Mouse (Mus musculus) hindbrain, embryonic 16.5 days (tissue): ENCODE results near the gene Ap2b1. TPM values are rescaled to one million over a fixed set of nuclear protein-coding genes. Genes with fewer than 3 reads are reported as not detected.

Experiments
- ATAC-seq: fragments of 200-750 bp; cut with Nextera tagmentation; 2 replicates; pipeline ENCODE4 v1.8.0; 2017; ENCODE audit warnings: moderate TSS enrichment, moderate library complexity
- H3K27ac ChIP-seq: fragments of 300-500 bp; sonication (generic); 2 replicates; pipeline ENCODE4 v1.5.1; 2014; ENCODE audit warnings: low read depth, mild to moderate bottlenecking, control low read depth, low read length, moderate library complexity
- H3K27me3 ChIP-seq: fragments of 300-500 bp; sonication (generic); replicated peaks from 2 replicates; pipeline ENCODE4 v1.6.1; 2014; ENCODE audit warnings: low read length; ENCODE audit not compliant: control insufficient read depth, insufficient read depth
- H3K36me3 ChIP-seq: fragments of 300-500 bp; sonication (generic); 2 replicates; pipeline ENCODE4 v1.6.1; 2014; ENCODE audit warnings: mild to moderate bottlenecking, low read length, moderate library complexity, mixed read lengths; ENCODE audit not compliant: control insufficient read depth, insufficient read depth
- H3K4me1 ChIP-seq: fragments of 300-500 bp; sonication (generic); 2 replicates; pipeline ENCODE4 v1.6.1; 2014; ENCODE audit warnings: low read depth, low read length; ENCODE audit not compliant: control insufficient read depth, insufficient read depth
- H3K4me2 ChIP-seq: fragments of 300-500 bp; sonication (generic); 2 replicates; pipeline ENCODE4 v1.6.1; 2014; ENCODE audit warnings: mild to moderate bottlenecking, low read length, control low read depth, moderate library complexity
- H3K4me3 ChIP-seq: fragments of 300-500 bp; sonication (generic); 2 replicates; pipeline ENCODE4 v1.5.1; 2014; ENCODE audit warnings: mild to moderate bottlenecking, low read length, control low read depth, moderate library complexity
- H3K9ac ChIP-seq: fragments of 300-500 bp; sonication (generic); 2 replicates; pipeline ENCODE4 v1.6.1; 2014; ENCODE audit warnings: low read depth, mild to moderate bottlenecking, control low read depth, low read length, moderate library complexity
- H3K9me3 ChIP-seq: fragments of 300-500 bp; sonication (generic); 2 replicates; pipeline ENCODE4 v1.6.1; 2014; ENCODE audit warnings: mild to moderate bottlenecking, low read length, moderate library complexity; ENCODE audit not compliant: control insufficient read depth
- WGBS: fragments of 180-500 bp; shearing (Covaris S2); extraction: QIAGEN DNeasy Blood & Tissue Kit; methylation state at CpG from one replicate; pipeline ENCODE4 v1.1.7; 2014; 5-methylcytosine and 5-hydroxymethylcytosine counted together
- polyA plus RNA-seq: library from polyadenylated mRNA; unstranded; fragments of >200 nt; fragmentation: Nextera tagmentation; extraction: Ambion mirVana; gene quantifications from 2 replicates; pipeline ENCODE4 v1.2.1, GENCODE M21; 2015

Gene Ap2b1
- polyA plus RNA-seq, 1 experiment from 2014 or later, result 113 TPM

DNA sequence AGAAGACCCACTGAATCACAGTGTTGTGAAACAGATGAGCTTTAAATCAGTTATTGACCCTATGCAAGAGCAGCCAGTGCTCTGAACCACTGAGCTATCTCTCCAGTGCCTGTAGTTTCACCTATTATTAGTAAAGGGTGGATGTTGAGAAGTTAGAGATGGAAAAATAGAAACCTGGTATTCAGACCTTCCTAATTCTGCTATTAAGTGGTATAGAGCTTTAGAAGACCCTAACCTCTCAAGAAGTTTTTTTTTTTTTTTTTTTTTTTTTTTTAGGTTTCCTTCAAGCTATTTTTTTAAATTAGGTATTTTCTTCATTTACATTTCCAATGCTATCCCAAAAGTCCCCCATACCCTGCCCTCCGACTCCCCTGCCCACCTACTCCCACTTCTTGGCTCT, 5.6 kb upstream of the Ap2b1 start:
- Histone ChIP-seq H3K27ac (no peak overlapping the region), H3K9me3 (no peaks in the 10 kb centered on the region), H3K27me3 (no peaks in the 10 kb centered on the region), H3K4me1 (peaks cover 42% of the 10 kb centered on the region), H3K9ac (no peak overlapping the region), H3K36me3 (0 out of 2 replicates have a peak, but pooled peaks cover 2% of the 10 kb centered on the region), H3K4me3 (peak overlapping the region; percentile 60), H3K4me2 (peak overlapping the region; percentile 95)
- no peak for ATAC-seq
- 85% methylated on average over 1 of the region's 1 CpGs for WGBS

DNA sequence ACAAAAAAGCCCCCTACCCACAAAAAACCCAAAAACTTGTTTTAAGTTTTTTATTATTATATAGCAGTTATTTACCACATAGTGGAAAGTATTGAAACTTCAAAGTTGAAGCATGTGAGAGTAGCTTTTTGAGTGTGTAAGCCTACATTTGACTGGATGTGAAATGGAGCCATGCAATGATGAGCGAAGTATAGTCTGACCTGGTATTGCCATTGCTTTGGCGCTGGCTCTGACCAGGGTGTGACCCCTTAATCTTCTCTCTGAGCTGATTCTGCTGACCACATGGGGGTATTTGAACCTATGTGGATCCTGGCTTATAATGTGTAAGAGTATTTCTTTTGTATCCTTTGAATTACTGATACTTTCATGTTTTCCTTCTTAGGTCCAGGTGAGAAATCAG, 4.7 kb upstream of the Ap2b1 start:
- no peaks in the 10 kb centered on the region for H3K27me3 ChIP-seq
- 0 out of 2 replicates have a peak, but pooled peaks cover 2% of the 10 kb centered on the region for H3K36me3 ChIP-seq
- H3K9me3 ChIP-seq, result no peaks in the 10 kb centered on the region
- peaks cover 44% of the 10 kb centered on the region for H3K4me1 ChIP-seq
- H3K4me2 ChIP-seq, result no peak overlapping the region
- 87% methylated on average over 2 of the region's 2 CpGs for WGBS
- no peak overlapping the region for H3K9ac ChIP-seq
- H3K4me3 ChIP-seq, result no peak overlapping the region
- H3K27ac ChIP-seq, result no peak overlapping the region
- no peak for ATAC-seq

DNA sequence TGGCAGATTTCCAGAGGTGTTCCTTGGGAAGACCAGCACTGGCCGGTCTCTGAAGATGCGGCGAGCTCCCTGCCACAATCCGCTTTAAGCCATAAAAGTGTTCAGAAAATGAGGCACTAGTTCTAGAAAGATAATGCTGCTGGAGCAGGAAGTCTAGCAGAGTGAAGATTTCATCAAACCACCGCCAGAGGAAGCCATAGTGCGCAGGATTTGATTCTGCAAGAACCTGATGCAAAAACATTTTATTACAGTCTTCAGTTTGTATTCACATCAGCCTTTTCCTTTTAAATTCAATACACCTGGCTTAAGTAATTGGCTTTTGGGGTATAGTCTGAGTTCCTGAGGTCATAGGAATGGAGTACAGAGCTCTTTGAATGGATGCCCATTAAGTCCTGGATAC, 1.0 kb upstream of the Ap2b1 start:
- no peak for ATAC-seq
- no peak overlapping the region for H3K27ac ChIP-seq
- peaks cover 44% of the 10 kb centered on the region for H3K4me1 ChIP-seq
- H3K9ac ChIP-seq, result peak overlapping the region; percentile 89
- peak overlapping the region; percentile 70 for H3K4me3 ChIP-seq
- 78% methylated on average over 6 of the region's 6 CpGs for WGBS
- H3K4me2 ChIP-seq, result peak overlapping the region; percentile 92
- no peaks in the 10 kb centered on the region for H3K9me3 ChIP-seq
- no peaks in the 10 kb centered on the region for H3K27me3 ChIP-seq
- 0 out of 2 replicates have a peak, but pooled peaks cover 2% of the 10 kb centered on the region for H3K36me3 ChIP-seq

DNA sequence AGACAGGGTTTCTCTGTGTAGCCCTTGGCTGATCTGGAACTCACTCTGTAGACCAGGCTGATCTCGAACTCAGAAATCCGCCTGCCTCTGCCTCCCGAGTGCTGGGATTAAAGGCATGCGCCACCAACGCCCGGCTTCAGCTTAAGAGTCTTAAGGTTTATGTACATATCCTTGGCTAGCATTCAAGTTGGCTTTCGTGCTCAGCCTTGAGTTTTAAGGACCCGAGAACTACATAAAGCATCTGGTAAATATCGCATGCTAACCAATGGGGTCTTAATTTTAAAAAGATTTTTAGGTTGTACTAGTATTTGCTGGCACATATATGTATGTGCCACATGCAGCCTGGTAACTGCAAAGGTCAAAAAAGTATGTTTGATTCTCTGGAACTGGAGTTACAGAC, 900 bp downstream of the Ap2b1 start:
- 97% methylated on average over 9 of the region's 9 CpGs for WGBS
- no peaks in the 10 kb centered on the region for H3K27me3 ChIP-seq
- H3K4me1 ChIP-seq, result peaks cover 41% of the 10 kb centered on the region
- no peak overlapping the region for H3K27ac ChIP-seq
- no peak overlapping the region for H3K4me3 ChIP-seq
- ATAC-seq, result no peak
- no peaks in the 10 kb centered on the region for H3K9me3 ChIP-seq
- H3K4me2 ChIP-seq, result no peak overlapping the region
- H3K9ac ChIP-seq, result no peak overlapping the region
- 0 out of 2 replicates have a peak, but pooled peaks cover 2% of the 10 kb centered on the region for H3K36me3 ChIP-seq

DNA sequence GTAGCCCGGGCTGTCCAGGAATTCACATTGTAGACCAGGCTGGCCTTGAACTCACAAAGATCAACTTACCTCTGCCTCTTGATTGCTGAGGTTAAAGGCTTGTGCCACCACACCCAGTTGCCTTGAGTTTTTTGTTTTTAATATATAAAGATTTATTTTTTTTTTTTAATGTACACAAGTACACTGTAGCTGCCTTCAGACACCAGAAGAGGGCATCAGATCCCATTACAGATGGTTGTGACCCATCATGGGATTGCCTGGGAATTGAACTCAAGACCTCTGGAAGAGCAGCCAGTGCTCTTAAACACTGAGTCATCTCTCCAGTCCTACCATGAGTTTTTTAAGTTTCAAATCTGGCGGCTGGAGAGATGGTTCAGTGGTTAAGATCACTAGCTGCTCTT, 2.6 kb downstream of the Ap2b1 start:
- 61% methylated on average over 2 of the region's 2 CpGs for WGBS
- no peak overlapping the region for H3K4me3 ChIP-seq

DNA sequence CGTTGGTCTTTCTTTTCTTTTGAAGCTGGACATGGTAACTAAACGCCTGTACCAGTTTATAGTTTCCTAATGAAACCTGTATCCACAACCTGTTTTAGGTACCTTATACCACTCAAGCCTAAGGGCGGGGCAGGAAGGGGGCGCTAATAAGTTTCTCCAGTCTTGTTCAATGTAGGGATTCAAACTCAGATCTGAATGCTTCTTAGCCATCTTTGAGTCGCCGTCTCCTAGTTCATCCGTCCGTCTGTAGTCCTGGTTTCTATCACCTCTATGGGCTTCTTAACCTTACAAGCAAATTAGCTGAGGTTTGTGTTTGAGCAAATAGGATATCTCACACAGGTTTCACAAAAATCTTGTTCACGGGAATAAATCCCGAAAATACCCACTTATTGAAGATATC, 3.3 kb downstream of the Ap2b1 start:
- peak overlapping the region; percentile 95 for H3K27ac ChIP-seq
- 10% methylated on average over 10 of the region's 10 CpGs for whole genome bisulfite sequencing
- H3K27me3 ChIP-seq, result no peaks in the 10 kb centered on the region
- H3K9me3 ChIP-seq, result no peaks in the 10 kb centered on the region
- H3K36me3 ChIP-seq, result no peaks in the 10 kb centered on the region
- peak overlapping the region; percentile 69 for H3K4me3 ChIP-seq
- H3K4me1 ChIP-seq, result peaks cover 40% of the 10 kb centered on the region
- H3K4me2 ChIP-seq, result peak overlapping the region; percentile 80
- ATAC-seq, result no peak
- H3K9ac ChIP-seq, result peak overlapping the region; percentile 86

More for the DNA sequence above, 2.6 kb downstream of the Ap2b1 start:
- H3K4me1 ChIP-seq, result peaks cover 45% of the 10 kb centered on the region
- 0 out of 2 replicates have a peak, but pooled peaks cover 2% of the 10 kb centered on the region for H3K36me3 ChIP-seq
- no peaks in the 10 kb centered on the region for H3K9me3 ChIP-seq
- no peaks in the 10 kb centered on the region for H3K27me3 ChIP-seq
- H3K9ac ChIP-seq, result no peak overlapping the region
- no peak for ATAC-seq
- no peak overlapping the region for H3K4me2 ChIP-seq
- no peak overlapping the region for H3K27ac ChIP-seq

DNA sequence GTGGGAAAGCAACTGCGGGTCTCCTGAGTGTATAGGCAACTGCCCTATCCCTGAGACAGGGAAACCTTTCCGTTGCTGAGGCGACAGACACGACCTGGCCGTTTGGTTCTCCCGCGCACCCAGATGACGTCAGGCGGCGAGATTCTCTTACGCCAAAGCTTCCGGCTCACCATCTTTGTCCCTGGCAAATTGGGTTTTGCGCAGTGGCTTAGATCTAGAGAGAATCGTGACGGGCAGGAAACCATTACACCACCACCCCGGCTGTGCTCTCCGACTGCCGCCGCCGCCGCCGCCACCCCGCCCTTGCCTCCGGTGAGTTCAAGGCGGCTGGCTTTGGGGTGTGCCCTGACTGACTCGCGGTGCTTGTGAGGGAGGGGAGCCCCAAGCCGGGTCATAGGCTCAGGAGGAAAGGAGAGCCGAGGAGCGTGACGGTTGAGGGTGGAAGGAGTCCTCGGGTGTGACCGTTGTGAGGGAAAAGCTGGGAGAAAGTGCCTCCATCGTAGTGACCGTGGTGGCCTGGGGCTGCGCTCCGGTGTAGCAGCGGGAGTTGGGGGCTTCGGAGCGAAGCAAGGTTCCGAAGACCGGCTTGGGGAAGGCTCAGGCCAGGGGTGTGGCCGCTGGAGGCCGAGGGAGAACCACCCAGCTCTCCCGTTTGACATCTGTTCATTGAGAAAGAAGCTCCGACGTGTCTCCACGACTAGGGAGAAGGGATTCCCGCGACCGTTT, 3.9 kb downstream of the Ap2b1 start, which contains the start of gene Pex12:
Gene Pex12, minus strand, starts transcription at position 61 of the 726 bp plus-strand sequence.
- Histone ChIP-seq H3K9ac (peak within 1 kb of the TSS; percentile 86), H3K27ac (peak within 1 kb of the TSS; percentile 95), H3K4me3 (peak within 1 kb of the TSS; percentile 69), H3K9me3 (no peaks in the 10 kb centered on the region), H3K36me3 (no peaks in the 10 kb centered on the region), H3K4me1 (peaks cover 35% of the 10 kb centered on the region), H3K4me2 (peak within 1 kb of the TSS; percentile 80), H3K27me3 (no peaks in the 10 kb centered on the region)
- under 1% methylated on average over 51 of the region's 51 CpGs for WGBS
- peak; percentile 83 for ATAC-seq

DNA sequence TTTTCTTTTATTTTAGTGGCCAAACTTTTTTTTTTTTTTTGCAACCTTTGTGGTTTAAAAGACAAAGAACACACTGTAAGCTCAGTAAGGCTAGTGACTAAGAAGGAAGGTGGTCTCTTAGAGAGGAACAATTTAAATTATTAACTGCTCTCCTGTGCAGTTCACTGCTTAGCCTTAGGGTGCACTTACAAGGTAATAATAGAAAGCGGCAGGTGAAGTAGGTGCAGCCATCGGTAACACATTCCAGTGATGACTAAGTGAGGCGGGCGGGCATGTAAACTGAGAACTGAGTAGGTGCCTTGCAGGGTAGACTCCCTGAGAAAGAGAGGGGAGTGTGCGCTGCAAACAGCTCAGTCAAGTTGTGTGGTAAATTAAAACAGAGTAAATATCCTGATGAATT, 4.9 kb downstream of the Ap2b1 start:
- H3K4me1 ChIP-seq, result peaks cover 29% of the 10 kb centered on the region
- H3K9me3 ChIP-seq, result no peaks in the 10 kb centered on the region
- H3K36me3 ChIP-seq, result peaks cover 4% of the 10 kb centered on the region; the same call in 1 of the 2 replicates
- 66% methylated on average over 5 of the region's 5 CpGs for WGBS
- ATAC-seq, result no peak
- peak overlapping the region; percentile 69 for H3K4me3 ChIP-seq
- peak overlapping the region; percentile 33; the same call in 1 of the 2 replicates for H3K9ac ChIP-seq
- no peaks in the 10 kb centered on the region for H3K27me3 ChIP-seq
- H3K27ac ChIP-seq, result no peak overlapping the region
- H3K4me2 ChIP-seq, result peak overlapping the region; percentile 80

DNA sequence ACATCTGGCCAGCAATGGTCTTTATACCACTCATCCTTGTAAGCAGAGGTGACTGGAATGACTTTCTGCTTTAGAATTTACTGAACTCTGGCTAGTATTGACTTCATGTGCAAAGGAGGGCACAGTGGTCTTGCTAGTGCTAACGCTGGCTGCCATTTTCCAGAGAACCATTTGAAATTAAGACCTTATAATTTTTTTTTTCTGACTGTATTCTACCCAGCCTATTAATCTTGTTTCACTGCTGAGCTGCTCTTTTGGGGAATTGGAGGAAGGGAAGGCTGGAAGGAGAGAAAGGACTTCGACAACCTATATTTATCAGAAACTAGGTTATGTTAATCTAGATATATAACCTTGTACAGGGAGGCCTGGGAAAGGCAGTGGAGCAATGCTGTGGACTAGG, 5.7 kb downstream of the Ap2b1 start:
- no peak for ATAC-seq
- 91% methylated on average over 2 of the region's 2 CpGs for WGBS
- Histone ChIP-seq H3K27me3 (no peaks in the 10 kb centered on the region), H3K9me3 (no peaks in the 10 kb centered on the region), H3K36me3 (peaks cover 4% of the 10 kb centered on the region; the same call in 1 of the 2 replicates), H3K9ac (no peak overlapping the region), H3K4me1 (peaks cover 29% of the 10 kb centered on the region), H3K4me3 (no peak overlapping the region), H3K4me2 (peak overlapping the region; percentile 80; the same call in 1 of the 2 replicates), H3K27ac (no peak overlapping the region)
